Mouse (Mus musculus) lung, adult 10 weeks (tissue): ENCODE data around the gene Ppp1r36. TPM values are rescaled to one million over a fixed set of nuclear protein-coding genes. Genes with fewer than 3 reads are reported as not detected.

Experiments
- polyA plus RNA-seq: library from polyadenylated mRNA; stranded (reverse); fragments of 350-450 nt; fragmentation: Illumina TruSeq; extraction: RNeasy Lipid Tissue Mini Kit (QIAGEN cat#74804); gene quantifications from one replicate; pipeline ENCODE4 v1.2.3, GENCODE M21; 2014; ENCODE audit warnings: low read depth, low replicate concordance; ENCODE audit not compliant: insufficient read depth

Ppp1r36 gene
- polyA plus RNA-seq, result 7.8 TPM

GRCm38 (mm10) chr12:76417433-76417854, at the start of gene Ppp1r36:
Gene Ppp1r36, plus strand, starts transcription at chr12:76417538.

GRCm38 (mm10) chr12:76369206-76369977, 47.9 kb upstream of the Ppp1r36 start, which contains the start of gene Zbtb25:
Gene Zbtb25, minus strand, starts transcription at chr12:76369602.

GRCm38 (mm10) chr12:76369978-76370830, 47.1 kb upstream of the Ppp1r36 start, which contains the start of gene Zbtb1:
Gene Zbtb1, plus strand, starts transcription at chr12:76370266.

DNA sequence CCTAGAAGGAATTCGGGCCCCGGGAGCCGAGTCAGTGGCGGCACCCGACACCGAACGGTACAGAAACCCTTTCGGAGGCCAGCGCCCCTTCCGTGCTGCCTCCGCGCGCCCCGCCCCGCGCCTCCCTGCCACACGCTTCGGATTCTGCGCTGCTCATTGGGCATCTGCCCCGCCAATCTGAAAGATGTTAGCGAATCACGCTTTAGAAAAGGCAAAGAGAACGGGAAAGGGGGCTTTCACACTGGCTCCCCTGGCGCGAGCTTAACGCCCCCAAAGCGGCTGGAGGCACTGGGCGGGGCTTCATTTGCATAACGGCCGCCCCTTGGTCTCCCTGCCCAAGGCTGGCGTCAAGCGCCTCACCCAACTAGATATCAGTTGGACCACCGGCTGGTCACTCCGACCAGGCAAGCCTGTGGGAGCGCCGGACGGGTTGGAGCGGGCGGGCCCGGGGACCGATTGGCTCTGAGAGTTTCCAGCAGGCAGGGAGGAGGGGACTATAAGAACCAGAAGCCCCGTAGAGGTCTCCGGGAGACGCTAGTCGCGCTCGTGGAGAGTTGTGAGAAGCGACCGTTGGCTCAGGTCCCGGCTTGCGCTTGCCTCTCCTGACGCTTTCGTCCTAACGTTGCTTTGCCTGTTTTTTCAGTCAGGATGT, 13.3 kb upstream of the Ppp1r36 start, which contains the start of gene Hspa2:
TSS of gene Hspa2 (plus strand) at position 291 of the 652 bp plus-strand sequence.

Other genes starting within 250 kb of the Ppp1r36 start
- gene Esr2, start 240.3 kb upstream of the Ppp1r36 start, polyA plus RNA-seq, result 1.2 TPM
- gene Tex21, start 170.8 kb upstream of the Ppp1r36 start, polyA plus RNA-seq, result not detected
- 106 TPM for gene Mthfd1, start 162.2 kb upstream of the Ppp1r36 start, polyA plus RNA-seq
- gene Akap5, start 92.6 kb upstream of the Ppp1r36 start, polyA plus RNA-seq, result 60.0 TPM
- 4.1 TPM for gene Zbtb25, start 47.9 kb upstream of the Ppp1r36 start, polyA plus RNA-seq
- 2.5 TPM for gene Zbtb1, start 47.3 kb upstream of the Ppp1r36 start, polyA plus RNA-seq
- gene Hspa2, start 13.4 kb upstream of the Ppp1r36 start, polyA plus RNA-seq, result 9.7 TPM
- 6.8 TPM for gene Plekhg3, start 113.4 kb downstream of the Ppp1r36 start, polyA plus RNA-seq